Mouse (Mus musculus) limb, embryonic 10.5 days (tissue): Measurements from ENCODE around the gene Pdcd1. TPM values are rescaled to one million over a fixed set of nuclear protein-coding genes. Genes with fewer than 3 reads are reported as not detected.
"Not testable (repeated sequence)": the region's sequence is repeated elsewhere in the genome, so short reads cannot be mapped to it uniquely, and the experiment has no call there.

Experiments
- DNase-seq: peaks from one replicate; pipeline ENCODE4 v3.0.0-alpha.2; 2017; ENCODE audit warnings: low spot score
- H3K27ac ChIP-seq: fragments of 300-500 bp; sonication (generic); 2 replicates; pipeline ENCODE4 v1.5.1; 2016; ENCODE audit warnings: mild to moderate bottlenecking
- H3K27me3 ChIP-seq: fragments of 300-500 bp; sonication (generic); 2 replicates; pipeline ENCODE4 v1.6.1; 2016; ENCODE audit warnings: low read depth, mild to moderate bottlenecking; ENCODE audit not compliant: poor library complexity, severe bottlenecking
- H3K36me3 ChIP-seq: fragments of 300-500 bp; sonication (generic); 2 replicates; pipeline ENCODE4 v1.6.1; 2016; ENCODE audit warnings: mild to moderate bottlenecking, moderate library complexity
- H3K4me1 ChIP-seq: fragments of 300-500 bp; sonication (generic); 2 replicates; pipeline ENCODE4 v1.6.1; 2016
- H3K4me3 ChIP-seq: fragments of 300-500 bp; sonication (generic); 2 replicates; pipeline ENCODE4 v1.5.1; 2016; ENCODE audit warnings: mild to moderate bottlenecking, moderate library complexity
- H3K9me3 ChIP-seq: fragments of 300-500 bp; sonication (generic); replicated peaks from 2 replicates; pipeline ENCODE4 v1.6.1; 2016; ENCODE audit warnings: mild to moderate bottlenecking
- WGBS: fragments of 180-500 bp; shearing (Covaris S2); methylation state at CpG from one replicate; pipeline ENCODE4 v1.1.7; 2016; 5-methylcytosine and 5-hydroxymethylcytosine counted together
- polyA plus RNA-seq: library from polyadenylated mRNA; unstranded; fragments of >200 nt; fragmentation: Nextera tagmentation; extraction: Ambion mirVana; gene quantifications from 2 replicates; pipeline ENCODE4 v1.2.1, GENCODE M21; 2016

Gene Pdcd1
- polyA plus RNA-seq, 1 experiment from 2014 or later: not detected

DNA sequence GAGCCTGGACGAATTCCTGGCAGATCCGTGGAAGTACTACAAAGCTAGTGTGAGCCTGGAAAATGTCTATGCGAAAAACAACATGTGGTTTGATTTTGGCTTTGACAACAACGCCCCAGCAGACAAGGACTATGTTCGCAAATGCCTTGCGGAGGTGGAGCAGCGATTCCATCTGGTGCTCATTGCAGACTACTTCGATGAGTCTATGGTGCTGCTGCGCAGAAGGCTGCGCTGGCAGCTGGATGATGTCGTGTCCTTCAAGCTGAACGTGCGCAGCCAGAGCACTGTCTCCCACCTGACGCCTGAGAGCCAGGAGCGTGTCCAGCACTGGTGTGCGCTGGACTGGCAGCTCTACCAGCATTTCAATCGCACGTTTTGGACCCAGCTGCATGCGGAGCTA is 43.5 kb downstream of the Pdcd1 start:
- DNase-seq, H3K27me3 ChIP-seq, H3K9me3 ChIP-seq, H3K36me3 ChIP-seq, H3K27ac ChIP-seq, H3K4me3 ChIP-seq, H3K4me1 ChIP-seq: not testable (repeated sequence)
- 85% methylated on average over 16 of the region's 19 CpGs for WGBS

DNA sequence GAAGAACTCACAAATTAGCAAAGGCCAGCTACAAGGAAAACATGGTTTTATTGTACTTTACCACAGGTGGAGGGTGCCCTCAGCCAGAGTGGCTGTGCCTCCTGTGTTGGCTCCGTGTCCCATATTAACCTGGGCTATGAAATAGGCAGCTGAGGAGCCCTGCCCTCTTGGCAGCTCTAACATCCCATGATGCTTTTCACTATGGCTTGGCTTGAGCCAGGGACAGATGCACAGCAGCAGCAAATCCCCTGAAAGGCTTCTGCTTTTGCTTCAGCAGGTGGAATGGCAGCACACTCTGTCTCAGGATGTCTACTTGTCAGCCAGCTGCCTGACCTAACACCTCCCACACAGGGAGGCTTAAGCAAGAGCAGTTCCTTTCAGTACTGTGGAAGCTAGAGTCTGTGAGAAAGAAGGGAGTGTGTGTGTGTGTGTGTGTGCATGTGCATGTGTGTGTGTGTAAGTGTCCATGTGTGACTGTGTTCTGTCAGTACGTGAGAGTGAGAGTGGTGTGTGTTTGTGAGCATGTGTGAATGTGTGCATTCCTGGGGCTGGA is 46.3 kb downstream of the Pdcd1 start:
- not testable (repeated sequence) for H3K4me3 ChIP-seq, H3K9me3 ChIP-seq, H3K27ac ChIP-seq, H3K36me3 ChIP-seq, H3K4me1 ChIP-seq, H3K27me3 ChIP-seq, DNase-seq
- 81% methylated on average over 2 of the region's 2 CpGs for WGBS

GRCm38 (mm10) chr1:94001023-94001422 is 51.3 kb downstream of the Pdcd1 start:
- DNase-seq: no peak
- 88% methylated on average over 2 of the region's 2 CpGs for WGBS
- Histone ChIP-seq H3K36me3 (no peaks in the 10 kb centered on the region), H3K4me1 (no peaks in the 10 kb centered on the region), H3K27ac (no peak overlapping the region), H3K27me3 (no peaks in the 10 kb centered on the region), H3K4me3 (no peak overlapping the region), H3K9me3 (no peaks in the 10 kb centered on the region)

DNA sequence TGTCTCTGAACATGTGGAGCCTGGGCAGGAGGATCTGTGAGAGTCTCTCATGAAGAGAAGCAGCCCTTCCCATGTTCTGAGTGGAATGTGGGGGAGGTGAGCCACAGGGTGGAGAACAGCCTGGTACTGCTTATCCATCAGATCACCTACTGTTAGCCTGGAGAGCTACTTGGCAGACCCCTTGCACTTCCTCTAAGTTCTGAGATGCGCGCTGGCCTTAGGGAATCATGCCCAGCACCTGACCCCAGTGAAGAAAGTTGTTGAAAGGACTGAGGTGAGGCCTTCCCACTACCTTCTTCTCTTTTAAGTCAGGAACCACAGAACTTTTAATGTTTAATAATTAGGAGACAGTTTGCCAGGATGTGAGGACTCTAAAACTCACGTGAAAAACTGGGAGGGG is 60.9 kb downstream of the Pdcd1 start:
- H3K36me3 ChIP-seq, H3K27ac ChIP-seq, H3K4me1 ChIP-seq, H3K9me3 ChIP-seq, DNase-seq, H3K4me3 ChIP-seq, H3K27me3 ChIP-seq: not testable (repeated sequence)
- WGBS: 86% methylated on average over 3 of the region's 3 CpGs

DNA sequence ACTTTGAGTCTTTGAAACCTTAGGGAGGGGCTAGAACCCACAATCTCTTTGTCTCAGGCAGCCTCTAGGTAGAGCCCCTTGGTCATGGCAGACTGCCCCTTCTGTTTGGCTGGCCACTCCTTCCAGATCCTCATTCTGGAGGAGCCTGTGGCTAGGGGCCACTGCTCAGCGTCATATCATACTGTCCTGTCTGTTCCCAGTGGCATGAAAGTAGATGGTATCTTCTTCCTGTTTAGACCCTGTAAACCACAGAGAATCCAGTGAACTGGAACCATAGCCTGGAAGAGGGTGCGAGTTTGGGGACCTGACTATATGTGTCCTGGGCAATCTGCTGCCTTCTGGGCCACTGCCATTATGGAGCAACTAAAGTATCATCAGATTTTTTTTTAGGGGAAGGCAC is 61.3 kb downstream of the Pdcd1 start:
- not testable (repeated sequence) for H3K27me3 ChIP-seq, H3K27ac ChIP-seq, H3K9me3 ChIP-seq, H3K36me3 ChIP-seq, H3K4me1 ChIP-seq, H3K4me3 ChIP-seq, DNase-seq
- WGBS: 89% methylated on average over 2 of the region's 2 CpGs

GRCm38 (mm10) chr1:93990209-93990608 is 62.1 kb downstream of the Pdcd1 start, which contains the start of gene Gal3st2c:
Gal3st2c (plus strand) TSS chr1:93990509.
- H3K27me3 ChIP-seq, H3K4me1 ChIP-seq, H3K9me3 ChIP-seq, H3K36me3 ChIP-seq, DNase-seq, H3K4me3 ChIP-seq, H3K27ac ChIP-seq: not testable (repeated sequence)
- 86% methylated on average over 8 of the region's 8 CpGs for WGBS

- H3K4me1 ChIP-seq: no peaks in the 10 kb centered on the region
- H3K36me3 ChIP-seq: no peaks in the 10 kb centered on the region
- no peak overlapping the region for H3K4me3 ChIP-seq
- H3K27me3 ChIP-seq: no peaks in the 10 kb centered on the region
- H3K9me3 ChIP-seq: no peaks in the 10 kb centered on the region
- 78% methylated on average over 3 of the region's 3 CpGs for WGBS
- no peak overlapping the region for H3K27ac ChIP-seq
- DNase-seq: no peak
Measured at GRCm38 (mm10) chr1:93988786-93989185, 63.6 kb downstream of the Pdcd1 start.

Other genes with a start within 250 kb of the Pdcd1 start
- gene Ing5, start 248.6 kb downstream of the Pdcd1 start, polyA plus RNA-seq: 21.4 and 22.7 TPM in 2 replicates
- 13.7 and 15.0 TPM in 2 replicates for gene D2hgdh, start 227.6 kb downstream of the Pdcd1 start, polyA plus RNA-seq
- not detected in 2 replicates for gene Gal3st2, start 191.2 kb downstream of the Pdcd1 start, polyA plus RNA-seq
- gene Gal3st2b, start 134.2 kb downstream of the Pdcd1 start, polyA plus RNA-seq: not detected in 2 replicates
- gene Gal3st2c, start 62.0 kb downstream of the Pdcd1 start, polyA plus RNA-seq: not detected in 2 replicates
- not detected in 2 replicates for gene Neu4, start 32.1 kb downstream of the Pdcd1 start, polyA plus RNA-seq